Mouse (Mus musculus) left cerebral cortex, postnatal 36 days (tissue): ENCODE measurements around the gene Kpna4. TPM values are rescaled to one million over a fixed set of nuclear protein-coding genes. Genes with fewer than 3 reads are reported as not detected.

Experiments
- DNase-seq, 2 experiments: peaks; one replicate each; pipeline ENCODE4 v3.0.0; 2021 to 2022; ENCODE audit warnings: low spot score in 2 of 2, mixed read lengths in 1 of 2
- intact Hi-C: fragments of 180-260 bp; cut with DNase I; formaldehyde crosslinking; loops from one replicate; pipeline ENCODE4 v1.15.1; 2025
- total RNA-seq, 2 experiments: library from RNA; stranded (reverse); gene quantifications; 2 replicates each; pipeline ENCODE4 v1.2.3; 2021

Kpna4 gene
- total RNA-seq, 2 experiments from 2014 or later = 64.6 to 73.1 TPM

DNA sequence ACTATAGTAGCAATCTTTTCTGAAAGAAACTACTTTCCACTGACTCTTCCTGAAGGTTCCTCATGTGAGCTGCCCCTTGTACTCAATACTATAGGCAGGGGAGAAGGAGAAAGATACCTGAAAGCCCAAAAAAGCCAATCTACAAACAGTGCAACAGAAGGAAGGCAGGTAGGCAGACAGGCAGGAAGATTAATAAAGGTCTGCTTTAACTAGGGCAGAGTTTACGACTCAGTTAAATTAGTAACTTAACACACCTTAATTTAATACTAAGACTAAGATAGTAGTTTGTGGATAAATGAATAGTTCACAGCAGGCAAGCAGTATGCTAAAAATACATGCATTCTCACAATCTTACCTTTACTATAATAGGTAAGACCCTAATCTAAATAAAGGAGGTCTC, 12.2 kb downstream of the Kpna4 start:
- DNase-seq = no peak
- intact Hi-C loops = no loop called here

DNA sequence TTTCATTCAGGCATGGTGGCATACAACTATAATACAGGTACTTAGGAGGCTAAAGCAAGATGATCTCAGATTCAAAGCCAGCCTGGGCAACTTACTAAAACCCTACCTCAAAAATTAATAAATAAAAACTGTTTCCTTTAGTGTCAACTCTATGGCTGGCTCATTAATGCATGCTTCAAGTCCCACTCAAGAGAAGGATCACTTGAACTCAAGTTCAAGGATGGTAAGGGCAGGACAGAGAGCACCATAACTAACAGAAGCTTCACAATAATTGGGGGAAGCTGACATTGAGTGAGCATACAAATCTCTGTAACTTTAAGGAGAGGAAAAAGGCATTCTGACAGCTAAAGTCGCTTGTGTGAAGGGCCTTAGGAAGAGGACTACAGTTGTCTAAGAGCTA, 13.0 kb downstream of the Kpna4 start:
- DNase-seq = no peak
- intact Hi-C loops = no loop called here

- intact Hi-C loops = no loop called here
- no peak for DNase-seq
These were observed 17.8 kb downstream of the Kpna4 start for GRCm38 (mm10) chr3:69109079-69109478.

DNA sequence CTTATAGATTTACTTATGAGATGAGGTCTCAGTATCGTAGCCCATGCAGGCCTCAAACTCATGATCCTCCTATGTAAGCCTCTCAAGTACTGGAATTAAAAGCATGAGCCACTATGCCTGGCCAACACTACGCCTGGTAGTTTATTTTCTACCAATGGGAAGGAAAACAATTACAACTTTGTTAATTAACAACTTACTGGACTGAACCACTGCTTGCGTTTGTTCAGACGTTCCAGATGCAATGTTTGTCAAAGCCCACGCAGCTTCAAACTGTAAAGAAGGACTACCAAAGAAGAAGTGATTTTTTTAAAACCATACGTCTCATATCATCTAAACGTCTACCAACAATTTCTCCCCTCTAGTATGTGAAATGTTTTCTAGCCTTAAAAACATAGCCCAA, 32.5 kb downstream of the Kpna4 start:
- DNase-seq = no peak
- intact Hi-C loops = no loop called here

DNA sequence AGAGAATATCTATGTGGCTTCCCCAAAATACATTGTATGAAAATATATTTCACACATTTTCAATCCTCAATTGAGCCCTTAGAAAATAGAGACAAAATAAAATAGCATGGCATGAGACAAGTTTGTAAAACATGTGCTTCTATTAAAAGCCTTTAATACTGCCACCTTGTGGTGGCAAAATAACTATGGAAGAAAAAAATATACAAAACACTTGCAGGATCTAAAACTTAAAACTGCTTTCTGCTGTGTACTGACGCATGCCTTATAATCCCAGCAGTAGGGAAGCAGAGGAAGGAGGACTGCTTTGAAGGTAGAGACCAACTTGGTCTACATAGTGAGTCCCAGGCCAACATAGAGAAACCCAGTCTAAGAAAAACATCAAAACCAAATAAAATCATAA, 62.9 kb downstream of the Kpna4 start:
- DNase-seq = no peak
- intact Hi-C loops = loop anchor here (2.0 kb wide), 1 partner anchor 63 kb away; the partner anchor contains the start of gene Kpna4

DNA sequence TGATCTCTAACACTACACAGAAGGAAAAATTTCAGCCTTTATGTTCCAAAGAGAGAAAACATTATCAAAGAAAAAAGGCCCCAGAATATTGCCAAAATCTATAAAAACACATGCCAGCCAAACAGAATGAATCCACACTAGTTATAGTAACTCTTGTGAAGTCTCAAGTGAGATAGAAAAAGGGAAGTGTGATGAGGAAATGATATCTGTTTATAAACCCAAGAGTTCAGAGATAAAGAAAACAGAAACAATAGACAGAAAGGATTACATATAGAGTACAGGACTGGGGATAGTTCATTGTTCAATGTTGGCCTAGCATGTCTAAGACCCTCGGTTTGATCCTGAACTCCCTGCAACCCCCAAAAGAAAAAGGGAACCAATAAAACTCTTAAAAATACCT, 64.1 kb downstream of the Kpna4 start:
- no peak for DNase-seq
- intact Hi-C loops = loop anchor here (2.0 kb wide), 1 partner anchor 18 kb away; the partner anchor contains the start of gene Trim59

DNA sequence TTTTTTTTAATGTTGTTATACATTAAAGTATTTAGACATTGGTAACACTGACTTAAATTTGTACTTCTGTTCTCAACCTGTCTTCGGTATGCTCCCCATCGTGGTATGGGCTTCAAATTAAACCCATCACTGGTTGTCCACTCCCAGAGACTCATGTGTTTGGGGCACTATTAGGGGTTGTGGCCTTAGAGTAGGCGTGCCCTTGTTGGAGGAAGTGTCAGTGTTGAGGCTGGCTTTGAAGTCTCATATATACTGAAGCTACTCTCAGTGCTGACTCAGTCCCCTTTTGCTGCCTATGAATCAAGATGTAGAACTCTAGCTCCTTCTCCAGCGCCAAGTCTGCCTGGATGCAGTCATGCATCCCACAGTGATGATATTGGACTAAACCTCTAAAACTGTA, 66.2 kb downstream of the Kpna4 start:
- DNase-seq = no peak
- intact Hi-C loops = no loop called here

- intact Hi-C loops = no loop called here
- DNase-seq = no peak
These were observed 71.0 kb downstream of the Kpna4 start for GRCm38 (mm10) chr3:69055871-69056270.

DNA sequence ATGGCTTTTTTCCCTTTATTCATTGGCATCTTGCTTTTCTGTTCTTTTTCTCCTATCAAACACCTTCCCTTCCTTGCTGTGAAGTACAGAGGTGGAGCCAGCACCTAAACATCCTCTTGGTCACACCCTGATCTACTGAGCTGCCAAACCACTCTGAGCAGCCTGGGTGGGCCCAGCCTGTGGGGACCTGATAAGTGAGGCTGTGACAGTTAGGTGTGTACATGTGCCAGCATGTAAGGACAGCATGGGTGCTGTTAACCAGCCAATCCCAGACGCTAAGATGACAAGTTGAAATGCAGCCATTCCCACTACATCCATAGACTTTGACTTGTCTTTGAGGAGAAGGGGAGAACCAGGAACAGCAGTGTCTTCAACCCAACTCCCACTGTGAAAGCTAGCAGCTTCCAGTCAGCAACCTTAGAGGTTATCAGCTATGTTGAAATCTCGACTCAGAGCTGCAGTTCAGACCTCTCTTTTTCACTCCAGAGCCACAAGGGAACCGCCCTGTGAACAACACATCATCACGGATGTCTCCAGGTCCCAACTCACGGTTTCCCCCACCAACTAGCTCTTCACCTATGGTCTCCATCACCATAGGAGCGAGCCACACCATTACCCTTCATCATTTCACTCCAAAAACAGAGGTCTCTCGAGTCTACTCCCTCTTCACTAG, 72.0 kb downstream of the Kpna4 start:
- no peak for DNase-seq
- intact Hi-C loops = no loop called here

GRCm38 (mm10) chr3:69051894-69052293, 75.0 kb downstream of the Kpna4 start:
- DNase-seq = no peak
- intact Hi-C loops = no loop called here

- intact Hi-C loops = no loop called here
- DNase-seq = no peak
These were observed 77.9 kb downstream of the Kpna4 start for GRCm38 (mm10) chr3:69049011-69049410.

DNA sequence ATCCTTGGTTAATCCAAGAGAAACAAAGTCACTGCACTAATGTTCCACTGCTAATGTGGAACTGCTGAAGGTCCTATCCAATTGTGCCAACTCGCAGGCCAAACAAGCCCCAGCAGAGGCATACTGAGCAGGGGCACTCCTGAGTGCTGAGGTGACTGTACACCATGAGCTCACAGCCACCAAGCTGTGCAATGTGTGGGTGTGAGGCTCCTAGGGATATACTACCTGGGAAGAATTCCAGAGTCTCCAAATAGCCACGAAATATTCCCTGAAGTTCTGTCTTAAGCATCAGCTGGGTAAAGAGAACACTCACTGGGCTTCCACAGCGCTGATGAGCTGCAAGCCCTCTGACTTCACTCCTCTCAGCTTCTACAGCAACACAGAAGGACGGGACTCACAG, 79.2 kb downstream of the Kpna4 start:
- intact Hi-C loops = no loop called here
- no peak for DNase-seq

GRCm38 (mm10) chr3:69046509-69046908, 80.4 kb downstream of the Kpna4 start:
- intact Hi-C loops = no loop called here
- no peak for DNase-seq

DNA sequence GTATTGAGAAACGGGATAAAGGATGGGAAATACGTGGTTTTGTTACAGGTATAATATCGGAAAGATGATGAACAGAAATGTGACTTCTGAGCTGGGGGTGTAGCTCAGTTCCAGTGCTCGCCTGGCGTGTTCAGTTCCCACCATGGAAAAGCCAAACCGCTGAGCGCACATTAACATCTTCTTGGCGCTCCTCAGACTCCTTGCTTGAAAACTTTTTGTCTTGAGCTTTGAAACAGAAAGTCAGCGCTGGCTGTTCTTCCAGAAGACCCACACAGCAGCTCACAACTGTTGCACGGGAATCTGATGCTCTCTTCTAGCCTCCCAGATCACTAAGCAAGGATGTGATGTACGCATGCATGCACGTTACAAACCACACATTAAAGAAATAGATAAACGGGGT, 81.2 kb downstream of the Kpna4 start:
- intact Hi-C loops = loop anchor here (2.0 kb wide), 1 partner anchor 17 kb away; no protein-coding TSS in a partner anchor
- no peak for DNase-seq

DNA sequence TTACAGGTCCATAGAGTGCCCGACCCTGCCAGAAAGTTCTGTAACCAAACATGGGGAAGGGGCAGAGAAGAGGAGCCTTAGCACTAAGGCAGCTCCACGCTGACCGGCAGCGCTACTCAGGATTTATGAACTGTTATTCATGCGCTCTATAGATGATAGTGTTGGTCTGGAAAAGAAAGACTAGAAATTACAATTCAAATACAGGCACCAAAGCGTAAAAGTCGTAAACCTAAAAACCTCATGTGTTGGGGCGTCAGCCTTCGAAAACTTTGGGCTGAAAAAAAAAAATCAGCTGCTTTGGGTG, 81.6 kb downstream of the Kpna4 start:
- intact Hi-C loops = loop anchor here (2.0 kb wide), 1 partner anchor 17 kb away; no protein-coding TSS in a partner anchor

DNA sequence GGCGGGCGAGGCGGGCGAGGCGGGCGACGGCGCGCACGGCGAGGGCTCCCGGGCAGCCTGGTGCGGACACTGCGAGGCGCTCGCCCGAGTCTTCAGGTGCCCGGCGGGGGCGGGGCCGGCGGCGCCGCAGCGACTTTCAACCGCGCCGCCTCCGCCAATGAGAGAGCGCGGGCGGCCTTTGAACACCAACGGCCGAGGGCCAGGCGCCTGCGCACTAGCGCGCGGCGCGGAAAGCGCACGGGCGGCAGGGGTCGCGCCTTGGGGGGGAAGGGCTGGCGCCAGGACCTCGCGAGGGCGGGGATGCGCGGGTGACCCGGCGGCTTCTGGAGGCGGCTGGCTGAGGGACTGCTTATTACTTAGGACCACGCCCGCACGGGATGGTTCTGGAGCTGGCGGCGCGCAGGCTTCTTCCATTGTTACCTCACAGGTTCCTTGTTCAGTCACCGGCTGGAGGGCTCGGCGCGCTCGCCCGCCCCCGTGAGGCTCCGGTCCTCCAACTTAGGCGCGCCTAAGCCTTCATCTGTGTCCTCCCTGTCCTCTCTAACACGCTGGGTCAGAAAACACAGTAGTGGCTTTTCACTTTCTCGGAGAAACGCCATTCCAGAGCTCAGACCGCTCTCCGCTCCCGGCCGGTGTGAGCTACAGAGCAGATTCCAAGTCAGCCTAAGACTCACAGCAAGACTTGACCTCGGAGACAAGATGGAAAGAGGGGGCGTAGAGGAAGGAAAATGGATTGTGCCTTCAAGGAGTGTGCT, 82.1 kb downstream of the Kpna4 start, which contains the start of gene Trim59:
Gene Trim59, minus strand, starts transcription at position 111 of the 755 bp plus-strand sequence.
- peak; percentile 88 to 91 for DNase-seq
- intact Hi-C loops = loop anchor here (2.0 kb wide), 1 partner anchor 18 kb away; no protein-coding TSS in a partner anchor

More for the DNA sequence above, 81.6 kb downstream of the Kpna4 start:
- no peak for DNase-seq

- DNase-seq = no peak
- intact Hi-C loops = loop anchor here (2.0 kb wide), 1 partner anchor 19 kb away; no protein-coding TSS in a partner anchor
These were observed 82.7 kb downstream of the Kpna4 start for GRCm38 (mm10) chr3:69044167-69044591.

GRCm38 (mm10) chr3:69041298-69041697, 85.6 kb downstream of the Kpna4 start:
- intact Hi-C loops = no loop called here
- no peak for DNase-seq

GRCm38 (mm10) chr3:69040105-69040504, 86.8 kb downstream of the Kpna4 start:
- intact Hi-C loops = no loop called here
- no peak for DNase-seq

- intact Hi-C loops = no loop called here
- no peak for DNase-seq
These were observed 100.7 kb downstream of the Kpna4 start for GRCm38 (mm10) chr3:69026133-69026783.
